Mouse (Mus musculus): ENCODE measurements around the gene Ube4a.

Ube4a gene

GRCm38 (mm10) chr9:44965126-44965832 is at the start of gene Ube4a:
Gene Ube4a, minus strand, starts transcription at chr9:44965600.
- peak; percentile 97 to 99 for DNase-seq (ENCODE audit: low spot score in 2 of 2)

GRCm38 (mm10) chr9:45014879-45015278 is 49.5 kb upstream of the Ube4a start:
- no peak for DNase-seq (ENCODE audit: low spot score in 2 of 2)

- no peak for DNase-seq (ENCODE audit: low spot score in 2 of 2)
These were observed 45.9 kb upstream of the Ube4a start for GRCm38 (mm10) chr9:45011291-45011690.

DNA sequence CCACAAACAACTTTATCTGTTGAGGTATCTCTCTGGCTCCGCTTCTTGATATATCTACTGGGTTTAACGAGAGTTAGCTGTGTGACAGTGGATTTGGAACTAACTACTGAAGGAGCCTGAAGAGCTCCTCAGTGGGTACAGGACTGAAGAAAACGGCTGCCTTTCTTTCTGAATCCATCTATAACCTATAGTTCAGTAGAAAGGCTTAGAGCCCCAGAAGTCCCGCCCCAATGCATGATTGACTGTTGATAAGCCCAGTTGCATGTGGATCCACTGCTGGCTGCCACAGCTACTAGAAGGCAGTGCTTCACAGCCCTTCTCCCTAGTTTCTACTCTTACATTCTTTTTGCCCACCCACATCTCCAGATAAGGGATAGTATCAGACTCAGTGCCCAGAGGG is 45.1 kb upstream of the Ube4a start:
- DNase-seq (ENCODE audit: low spot score in 2 of 2) = no peak

DNA sequence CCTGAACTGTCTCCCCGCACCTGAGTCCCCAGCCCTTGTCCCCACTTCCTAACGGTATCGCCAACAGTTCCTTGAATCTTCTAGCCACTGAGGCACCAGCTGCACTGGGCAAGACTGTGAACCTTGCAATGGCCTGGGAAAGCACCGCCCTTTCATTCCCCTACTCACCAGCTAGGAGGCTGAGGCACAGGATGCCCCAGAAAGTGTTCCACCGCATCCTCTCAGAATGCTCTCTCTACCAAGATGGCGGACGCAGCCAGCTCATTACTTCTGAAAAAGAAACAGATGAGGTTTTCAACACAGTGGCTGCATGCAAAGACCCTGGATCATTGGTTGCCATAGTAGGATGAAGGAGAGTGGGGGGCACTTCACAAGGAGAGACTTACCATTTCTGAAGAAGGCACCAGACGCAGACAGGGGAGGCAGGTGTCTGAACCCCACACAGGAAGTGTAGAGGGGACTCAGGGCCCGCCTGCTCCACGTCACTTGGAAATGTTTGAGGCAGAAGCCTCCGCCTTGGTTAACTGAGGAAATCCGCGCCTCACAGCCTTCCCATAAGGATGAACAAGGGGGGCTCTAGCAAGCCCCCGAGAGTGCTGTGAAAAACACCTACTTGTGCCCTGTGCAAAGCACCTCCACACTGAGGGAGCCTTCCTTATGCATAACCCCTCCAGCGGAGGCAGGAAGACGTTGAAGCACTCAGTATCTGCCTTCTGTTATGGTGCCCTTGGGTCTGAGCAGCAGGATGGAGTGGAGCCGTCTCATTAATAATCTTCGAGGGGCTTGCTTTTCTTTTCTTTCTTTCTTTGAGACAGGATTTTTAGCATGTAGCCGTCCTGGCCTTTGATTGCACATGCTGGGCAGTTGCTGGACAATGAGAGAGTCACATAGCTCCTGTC is 44.0 kb upstream of the Ube4a start, which contains the start of gene Cd3e:
Cd3e (minus strand) TSS at position 448 of the 899 bp plus-strand sequence.
- DNase-seq (ENCODE audit: low spot score in 2 of 2) = no peak

DNA sequence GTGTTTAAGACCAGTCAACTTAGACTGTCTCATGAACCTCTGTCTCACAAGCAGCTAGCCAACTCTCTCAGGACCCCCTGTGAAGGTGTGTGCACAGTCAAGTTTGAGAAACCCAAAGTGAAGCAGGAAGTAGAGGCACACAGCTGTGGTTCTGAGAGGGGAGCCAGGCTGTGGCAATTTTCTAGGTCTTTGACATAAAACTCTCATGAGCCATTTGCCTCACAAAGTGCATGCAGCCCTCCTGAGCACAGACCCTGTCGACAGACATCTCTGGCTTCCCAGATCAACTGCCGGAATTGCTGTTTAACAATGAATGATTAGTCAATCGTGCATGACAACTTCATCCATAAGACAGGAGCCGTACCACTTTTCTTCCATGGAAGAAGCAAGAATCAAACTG is 42.9 kb upstream of the Ube4a start:
- no peak for DNase-seq (ENCODE audit: low spot score in 2 of 2)

DNA sequence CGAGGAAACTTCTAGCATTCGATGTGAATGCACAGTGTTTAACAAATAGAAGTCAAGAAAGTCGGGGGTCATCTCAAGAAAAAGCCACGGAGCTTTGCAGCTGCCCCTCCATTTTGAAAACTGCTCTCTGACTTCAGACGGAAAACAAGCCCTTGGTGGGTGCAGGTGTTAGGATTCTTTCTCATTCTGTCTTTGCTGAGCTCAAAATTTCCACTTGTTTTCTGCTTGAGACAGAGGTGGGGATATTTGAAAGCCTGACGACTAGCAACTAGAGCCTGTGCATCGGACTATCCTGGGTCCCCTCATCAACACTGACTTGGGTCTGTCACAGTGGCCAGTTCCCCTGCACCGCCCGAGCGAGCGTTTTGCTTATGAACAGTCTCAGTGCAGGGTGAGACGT is 42.0 kb upstream of the Ube4a start:
- DNase-seq (ENCODE audit: low spot score in 2 of 2) = no peak

DNA sequence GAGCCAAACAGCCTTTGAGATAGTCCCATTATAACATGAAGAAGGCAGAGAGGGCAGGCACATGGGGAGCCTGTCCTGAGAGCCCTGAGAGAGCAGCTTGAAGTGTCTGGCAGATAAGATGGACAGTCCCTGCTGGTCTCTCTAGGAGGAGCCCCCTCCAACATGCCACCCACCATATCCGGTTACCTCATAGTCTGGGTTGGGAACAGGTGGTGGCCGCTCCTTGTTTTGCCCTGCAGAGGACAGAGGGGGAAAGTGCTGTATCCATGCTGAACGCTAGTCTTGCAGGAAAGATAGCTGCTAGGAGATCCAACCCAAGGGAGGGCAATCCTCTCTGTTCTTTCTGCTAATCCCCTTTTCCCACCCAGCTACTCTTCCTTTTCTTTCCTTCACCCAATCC is 34.8 kb upstream of the Ube4a start:
- no peak for DNase-seq (ENCODE audit: low spot score in 2 of 2)

GRCm38 (mm10) chr9:44999776-45000175 is 34.4 kb upstream of the Ube4a start:
- no peak for DNase-seq (ENCODE audit: low spot score in 2 of 2)

DNA sequence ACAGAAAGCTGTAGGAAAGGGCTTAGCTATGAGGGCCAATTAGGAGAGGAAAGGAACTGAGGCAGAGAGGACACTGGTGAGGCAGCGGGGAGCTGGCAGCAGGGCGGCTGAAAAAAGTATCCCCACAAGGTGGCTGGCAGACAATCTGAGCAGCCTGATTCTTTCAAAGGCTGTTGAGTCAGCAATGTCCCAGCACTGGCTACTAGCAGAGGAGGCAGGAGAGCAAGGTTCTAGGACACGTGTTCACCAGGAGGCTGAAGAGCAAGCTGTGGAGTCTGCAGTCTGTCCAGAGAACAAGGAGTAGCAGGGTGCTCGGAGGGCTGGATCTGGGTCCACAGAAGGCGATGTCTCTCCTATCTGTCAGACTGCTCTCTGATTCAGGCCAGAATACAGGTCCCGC is 33.8 kb upstream of the Ube4a start:
- DNase-seq (ENCODE audit: low spot score in 2 of 2) = no peak

DNA sequence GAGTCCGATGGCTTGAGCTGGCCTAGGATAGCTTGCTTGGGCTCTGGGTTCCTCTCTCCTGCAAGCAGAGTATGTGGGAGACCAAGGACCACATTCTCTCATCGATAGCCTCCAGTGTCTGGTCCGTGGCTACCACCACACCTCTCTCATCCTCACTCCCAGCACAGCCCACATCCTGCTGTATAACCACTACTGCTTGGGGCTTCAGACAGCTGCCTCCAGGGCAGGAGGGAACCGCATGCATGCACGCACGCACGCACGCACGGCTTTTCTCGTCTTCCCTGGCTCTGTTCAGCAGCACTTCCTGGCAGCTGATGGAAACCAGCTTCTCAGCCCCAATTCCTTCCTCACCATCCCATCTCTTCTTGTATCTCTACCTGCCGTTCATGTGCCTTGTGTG is 32.7 kb upstream of the Ube4a start:
- no peak for DNase-seq (ENCODE audit: low spot score in 2 of 2)

DNA sequence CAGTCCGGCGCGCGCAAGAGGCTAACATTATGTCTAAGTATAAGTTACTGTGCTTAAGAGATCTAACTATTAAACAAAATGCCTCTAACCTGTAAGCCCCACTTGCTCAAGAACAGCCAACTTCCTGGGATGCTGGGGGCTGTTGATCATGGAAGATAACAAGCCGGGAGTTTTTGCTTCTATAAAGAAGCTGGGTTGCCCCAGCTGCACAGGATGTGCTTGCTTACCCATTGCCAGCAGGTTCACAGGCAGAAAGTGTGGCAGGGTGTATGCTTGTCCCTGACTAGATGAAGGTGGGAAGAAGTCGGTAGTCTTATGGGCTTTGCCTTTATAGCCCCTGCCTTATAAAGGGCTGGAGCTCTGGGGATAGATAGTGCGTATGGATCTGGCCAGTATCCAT is 31.2 kb upstream of the Ube4a start:
- no peak for DNase-seq (ENCODE audit: low spot score in 2 of 2)

DNA sequence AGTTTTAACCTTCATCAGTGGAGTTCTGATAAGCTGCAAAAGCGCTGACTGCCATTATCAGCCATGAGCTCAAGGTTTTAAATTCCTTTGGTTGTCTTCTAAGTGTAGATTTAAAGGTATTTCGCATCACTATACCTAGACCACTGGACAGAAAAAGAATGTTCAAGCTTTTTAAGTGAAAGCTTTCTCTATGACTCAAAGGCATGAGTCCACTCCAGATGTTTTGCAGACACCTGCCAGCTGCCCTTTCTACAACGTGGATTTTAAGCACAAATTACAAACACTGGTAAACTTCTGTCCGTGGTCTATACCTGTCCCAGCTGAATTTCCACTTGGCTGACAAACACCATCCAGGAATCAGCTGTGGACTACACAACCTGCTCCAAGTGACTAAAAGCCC is 29.6 kb upstream of the Ube4a start:
- DNase-seq (ENCODE audit: low spot score in 2 of 2) = no peak

GRCm38 (mm10) chr9:44993268-44993667 is 27.9 kb upstream of the Ube4a start:
- no peak for DNase-seq (ENCODE audit: low spot score in 2 of 2)

DNA sequence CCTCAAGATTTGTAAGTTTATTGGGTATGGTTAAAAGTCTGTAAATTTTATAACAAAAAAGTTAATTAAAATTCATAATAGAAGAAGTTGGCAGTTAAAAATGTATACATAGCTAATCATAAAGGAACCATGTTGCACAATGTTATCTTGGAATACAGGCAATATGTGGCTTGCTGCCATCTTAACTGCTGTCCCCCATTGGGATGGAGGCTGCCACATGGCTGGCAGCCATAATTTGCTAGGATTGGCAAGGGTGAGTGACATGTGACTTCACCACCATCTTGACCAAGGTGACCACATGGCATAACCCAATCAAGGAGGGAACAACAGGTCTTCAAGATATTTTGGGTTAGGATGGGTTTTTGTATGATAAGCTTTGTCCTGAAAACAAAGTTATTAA is 26.9 kb upstream of the Ube4a start:
- no peak for DNase-seq (ENCODE audit: low spot score in 2 of 2)

DNA sequence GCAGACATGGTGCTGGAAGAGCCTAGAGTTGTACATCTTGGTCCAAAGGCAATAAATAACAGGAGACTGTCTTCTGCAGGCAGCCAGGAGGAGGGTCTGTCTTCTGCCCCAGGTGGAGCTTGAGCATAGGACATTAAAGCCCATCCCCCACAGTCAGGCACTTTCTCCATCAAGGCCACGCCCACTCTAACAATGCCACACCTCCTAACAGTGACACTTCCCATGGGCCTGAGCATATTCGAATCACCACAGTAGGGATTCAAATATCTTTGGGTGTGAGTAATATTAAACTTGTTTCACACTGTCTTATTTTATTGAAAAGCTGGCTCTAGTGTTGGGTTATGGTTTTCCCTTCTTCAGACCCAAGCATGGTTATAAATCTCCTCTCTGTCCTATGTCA is 26.4 kb upstream of the Ube4a start:
- no peak for DNase-seq (ENCODE audit: low spot score in 2 of 2)

- DNase-seq (ENCODE audit: low spot score in 2 of 2) = no peak
These were observed 21.6 kb upstream of the Ube4a start for GRCm38 (mm10) chr9:44986976-44987375.

DNA sequence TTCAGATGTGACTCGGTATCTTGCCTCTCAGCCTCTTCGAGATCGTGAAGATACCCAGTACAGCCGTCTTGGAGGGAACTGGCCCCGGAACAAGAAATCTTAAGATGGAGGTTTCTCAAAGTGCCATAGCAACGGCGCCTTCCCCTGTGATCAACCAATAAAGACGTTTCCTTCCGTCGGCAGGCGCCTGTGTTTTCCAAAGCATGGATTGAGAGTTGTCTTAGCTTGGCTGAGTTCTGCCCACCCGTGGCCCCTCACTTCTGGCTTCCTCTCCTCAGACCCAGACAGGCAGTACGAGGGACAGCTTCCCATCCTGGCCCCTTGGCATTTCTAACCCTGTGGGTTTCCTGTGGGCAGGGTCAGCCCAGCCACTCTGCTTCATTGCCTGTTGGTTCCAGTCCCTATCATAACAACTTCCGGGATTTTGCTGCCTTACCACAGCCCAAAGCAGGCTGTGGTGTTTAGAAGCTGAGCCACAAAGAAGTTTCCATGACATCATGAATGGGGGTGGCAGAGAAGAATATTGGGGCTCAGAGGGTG is 20.9 kb upstream of the Ube4a start:
- no peak for DNase-seq (ENCODE audit: low spot score in 2 of 2)

DNA sequence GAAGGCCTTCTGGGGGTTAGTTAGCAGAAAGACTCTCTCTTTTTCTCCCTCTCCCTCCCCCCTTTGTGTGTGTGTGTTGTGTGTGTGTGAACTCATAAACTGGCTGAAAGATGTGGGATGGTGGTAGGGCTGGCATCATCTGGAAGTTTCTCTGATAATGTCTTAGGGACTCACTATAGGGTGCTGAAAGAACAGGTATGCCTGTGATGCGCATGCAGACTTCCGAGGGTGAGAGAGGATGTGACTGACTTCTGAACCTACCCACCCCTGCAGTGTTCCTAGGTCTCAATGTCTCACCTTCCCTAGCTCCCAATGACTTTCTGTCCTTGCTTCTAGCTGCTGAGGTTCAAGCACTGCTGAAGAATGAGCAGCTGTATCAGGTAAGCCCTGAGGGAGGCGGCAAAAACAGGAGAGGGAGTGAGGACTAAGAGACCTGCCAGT is 20.3 kb upstream of the Ube4a start:
- DNase-seq (ENCODE audit: low spot score in 2 of 2) = no peak

DNA sequence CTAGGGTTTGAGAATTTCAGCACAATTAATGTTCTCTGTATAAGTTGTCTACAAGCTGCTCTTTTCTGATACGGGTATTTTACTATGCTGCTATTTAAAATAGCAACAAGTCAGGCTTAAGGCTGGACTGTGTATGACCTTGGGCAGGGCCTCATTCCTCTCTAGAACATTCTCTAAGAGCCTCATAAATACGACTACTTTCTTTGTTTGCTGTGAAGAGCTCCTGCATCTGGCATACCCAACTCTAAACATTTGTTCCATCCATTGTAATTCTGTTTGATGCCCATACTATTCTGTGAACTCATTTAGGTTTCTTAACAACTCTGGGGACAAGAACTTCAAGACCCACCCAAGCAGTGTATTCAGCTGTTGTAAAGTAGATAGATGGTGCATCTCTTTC is 17.6 kb upstream of the Ube4a start:
- DNase-seq (ENCODE audit: low spot score in 2 of 2) = no peak

DNA sequence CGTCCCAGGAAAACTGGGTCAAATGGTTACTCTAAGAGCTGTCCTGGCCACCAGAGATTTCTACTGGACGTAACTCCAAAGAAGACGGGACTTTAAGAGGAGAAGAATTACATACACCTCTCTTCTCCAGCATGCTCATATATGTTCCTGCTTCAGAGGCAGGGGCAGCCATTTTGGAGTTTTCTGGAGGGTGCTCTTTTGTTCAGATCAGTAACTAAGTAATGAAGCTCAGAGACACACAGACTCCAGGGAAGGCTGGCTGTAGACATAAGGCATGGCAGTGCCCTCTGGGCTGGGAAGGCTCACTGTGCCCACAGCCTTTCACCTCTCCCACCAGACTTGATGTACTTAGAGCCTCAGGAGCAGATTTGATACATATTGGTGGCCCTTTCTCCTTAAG is 17.1 kb upstream of the Ube4a start:
- no peak for DNase-seq (ENCODE audit: low spot score in 2 of 2)

- no peak for DNase-seq (ENCODE audit: low spot score in 2 of 2)
These were observed 16.7 kb upstream of the Ube4a start for GRCm38 (mm10) chr9:44982081-44982480.

- DNase-seq (ENCODE audit: low spot score in 2 of 2) = no peak
These were observed 16.3 kb upstream of the Ube4a start, which contains the start of gene Cd3d for GRCm38 (mm10) chr9:44981676-44982075. Gene Cd3d, plus strand, starts transcription at chr9:44981786.

Data from frontal cortex, postnatal 10 days (tissue).